In the genomic region with DNA sequence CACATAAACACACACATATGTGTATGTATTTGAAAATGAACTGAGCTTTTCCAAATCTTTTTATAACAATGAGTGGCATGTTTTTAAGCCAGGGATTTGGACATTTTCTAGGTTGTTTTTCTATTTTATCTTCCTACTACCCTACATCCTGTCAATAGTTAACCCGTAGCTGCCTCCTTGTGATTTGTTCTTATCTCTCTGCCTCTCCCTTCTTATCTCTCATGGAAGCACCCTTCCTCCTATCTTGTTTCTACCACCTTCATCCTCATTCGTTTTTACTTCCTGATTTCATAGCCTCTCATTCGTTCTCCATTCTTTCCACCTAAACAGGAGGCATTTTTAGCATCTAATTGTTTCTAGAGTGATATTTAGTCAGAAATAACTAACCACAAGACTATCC, we compare ENCODE assay signal across 29 mouse cellular contexts. TPM values are rescaled to one million over a fixed set of nuclear protein-coding genes. Genes with fewer than 3 reads are reported as not detected.
DNase-seq lines count a peak whose midpoint lies in the region; ATAC-seq and TF ChIP-seq lines count a peak whose summit lies in the region.
"Had no signal": no experiment of that assay in that cellular context is flagged by ENCODE, and none has a peak within 500 bp of the region (broad histone marks: within the 10 kb centered on the region; RNA-seq: fewer than 3 reads in every experiment).

No protein-coding gene starts in this region.

- H3K4me2 ChIP-seq in intestine, embryonic 15.5 days (replicated peaks): no peak overlapping the region
- H3K4me2 ChIP-seq in intestine, postnatal 0 days (replicated peaks; ENCODE audit: low read depth): no peak overlapping the region
- no peak overlapping the region for H3K4me2 ChIP-seq in intestine, embryonic 16.5 days (ENCODE audit: low read depth, low read length)
- H3K4me2 ChIP-seq: embryonic facial prominence, embryonic 12.5 days; forebrain, embryonic 13.5 days; forebrain, embryonic 15.5 days had no signal

- H3K4me1 ChIP-seq in intestine, embryonic 15.5 days (replicated peaks): no peaks in the 10 kb centered on the region
- no peaks in the 10 kb centered on the region for H3K4me1 ChIP-seq in intestine, postnatal 0 days (replicated peaks; ENCODE audit: control insufficient read depth, insufficient read depth, low read length)
- H3K4me1 ChIP-seq in MEL (ENCODE audit: control insufficient read depth in 1 of 2, insufficient read depth in 2 of 2, low read length in 2 of 2): no peaks in the 10 kb centered on the region; a peak in 1 of 4 replicates
- H3K4me1 ChIP-seq in intestine, embryonic 16.5 days (ENCODE audit: control insufficient read depth, insufficient read depth, low read length): no peaks in the 10 kb centered on the region
- no peaks in the 10 kb centered on the region for H3K4me1 ChIP-seq in heart, embryonic 10.5 days
- H3K4me1 ChIP-seq: embryonic facial prominence, embryonic 10.5 days; embryonic facial prominence, embryonic 12.5 days; forebrain, embryonic 13.5 days; forebrain, embryonic 15.5 days had no signal

- H3K27me3 ChIP-seq in intestine, embryonic 15.5 days (replicated peaks): no peaks in the 10 kb centered on the region
- H3K27me3 ChIP-seq in intestine, postnatal 0 days (replicated peaks; ENCODE audit: control insufficient read depth, insufficient read depth, low read length): no peaks in the 10 kb centered on the region
- no peaks in the 10 kb centered on the region for H3K27me3 ChIP-seq in MEL (ENCODE audit: control insufficient read depth in 1 of 2, insufficient read depth in 2 of 2, low read length in 2 of 2)
- no peaks in the 10 kb centered on the region for H3K27me3 ChIP-seq in intestine, embryonic 16.5 days (replicated peaks; ENCODE audit: control insufficient read depth, insufficient read depth, low read length)
- H3K27me3 ChIP-seq in heart, embryonic 10.5 days (ENCODE audit: insufficient read depth, poor library complexity, severe bottlenecking): no peaks in the 10 kb centered on the region
- H3K27me3 ChIP-seq: embryonic facial prominence, embryonic 12.5 days; forebrain, embryonic 13.5 days; forebrain, embryonic 15.5 days had no signal

- no peak for TF ChIP-seq POLR2A in MEL (IDR thresholded peaks at IDR 0.05; ENCODE audit: control insufficient read depth in 1 of 2, insufficient read depth in 1 of 2, low read depth in 1 of 2, low read length in 2 of 2, poor library complexity in 1 of 2)

- TF ChIP-seq CTCF in intestine, postnatal 0 days (IDR thresholded peaks at IDR 0.05; ENCODE audit: low read depth): no peak
- no peak for TF ChIP-seq CTCF in MEL (IDR thresholded peaks at IDR 0.05 in 2 of 3, conservative IDR thresholded peaks at IDR 0.05 in 1 of 3; ENCODE audit: control insufficient read depth in 1 of 3, insufficient read depth in 1 of 3, low read depth in 2 of 3, low read length in 3 of 3, poor library complexity in 1 of 3, severe bottlenecking in 1 of 3)

- H3K9me3 ChIP-seq in intestine, embryonic 15.5 days: no peaks in the 10 kb centered on the region
- H3K9me3 ChIP-seq in intestine, postnatal 0 days (ENCODE audit: control insufficient read depth): no peaks in the 10 kb centered on the region
- no peaks in the 10 kb centered on the region for H3K9me3 ChIP-seq in MEL (replicated peaks; ENCODE audit: insufficient read depth, low read length)
- H3K9me3 ChIP-seq in intestine, embryonic 16.5 days (ENCODE audit: control insufficient read depth, low read length): no peaks in the 10 kb centered on the region
- no peaks in the 10 kb centered on the region for H3K9me3 ChIP-seq in heart, embryonic 10.5 days
- H3K9me3 ChIP-seq: embryonic facial prominence, embryonic 10.5 days; embryonic facial prominence, embryonic 12.5 days; forebrain, embryonic 13.5 days; forebrain, embryonic 15.5 days had no signal

- peak; percentile 16 for DNase-seq in MEL (ENCODE audit: low read depth, low spot score)
- DNase-seq in ovary, postnatal 10 days (ENCODE audit: low spot score): no peak
- no peak for DNase-seq in heart, embryonic 10.5 days (ENCODE audit: low spot score)
- no peak for DNase-seq in yolk sac, embryonic 10.5 days (ENCODE audit: low spot score)
- DNase-seq: adrenal gland, adult 2 months; adrenal gland, postnatal 10 days; adrenal gland, postnatal 25 days; cerebellum, adult 11 months; cerebellum, adult 18-20 months; cerebellum, adult 8-10 months; cerebellum, adult 9-11 months; cerebellum, postnatal 14 days; cerebellum, postnatal 36 days; forebrain, postnatal 0 days had no signal

- no peaks in the 10 kb centered on the region for H3K79me2 ChIP-seq in MEL (ENCODE audit: control insufficient read depth, insufficient read depth, low read length, poor library complexity)

- WGBS in intestine, embryonic 15.5 days: 40% methylated on average over 3 of the region's 3 CpGs
- WGBS in intestine, postnatal 0 days: 24% methylated on average over 3 of the region's 3 CpGs
- WGBS in intestine, embryonic 16.5 days: 45% methylated on average over 3 of the region's 3 CpGs
- WGBS in heart, embryonic 10.5 days: 22% methylated on average over 3 of the region's 3 CpGs

- H3K36me3 ChIP-seq in intestine, embryonic 15.5 days: no peaks in the 10 kb centered on the region
- H3K36me3 ChIP-seq in intestine, postnatal 0 days (ENCODE audit: control insufficient read depth, insufficient read depth): no peaks in the 10 kb centered on the region
- peaks cover 0 to 2% of the 10 kb centered on the region in 2 experiments; a peak in 1 of 4 replicates for H3K36me3 ChIP-seq in MEL (ENCODE audit: control insufficient read depth in 1 of 2, insufficient read depth in 2 of 2, low read length in 2 of 2)
- no peaks in the 10 kb centered on the region for H3K36me3 ChIP-seq in intestine, embryonic 16.5 days (ENCODE audit: control insufficient read depth, insufficient read depth, low read length)
- H3K36me3 ChIP-seq in heart, embryonic 10.5 days: no peaks in the 10 kb centered on the region
- H3K36me3 ChIP-seq: embryonic facial prominence, embryonic 10.5 days; embryonic facial prominence, embryonic 12.5 days; forebrain, embryonic 15.5 days had no signal

- TF ChIP-seq EP300 in MEL (IDR thresholded peaks at IDR 0.05; ENCODE audit: low read depth in 1 of 2, low read length in 2 of 2): peak; percentile 63 to 80

- no peak for TF ChIP-seq RAD21 in MEL (IDR thresholded peaks at IDR 0.05; ENCODE audit: low read depth, low read length)

- no peak overlapping the region for H3K9ac ChIP-seq in intestine, embryonic 15.5 days
- no peak overlapping the region for H3K9ac ChIP-seq in intestine, postnatal 0 days (ENCODE audit: low read depth, low read length)
- no peak overlapping the region for H3K9ac ChIP-seq in MEL (ENCODE audit: control insufficient read depth, low read depth, low read length, poor library complexity, severe bottlenecking)
- no peak overlapping the region for H3K9ac ChIP-seq in intestine, embryonic 16.5 days (ENCODE audit: low read depth, low read length)
- H3K9ac ChIP-seq: embryonic facial prominence, embryonic 12.5 days; forebrain, embryonic 13.5 days; forebrain, embryonic 15.5 days; forebrain, postnatal 0 days had no signal

- peak; percentile 83 for ATAC-seq in intestine, embryonic 15.5 days
- no peak for ATAC-seq in intestine, postnatal 0 days
- ATAC-seq in intestine, embryonic 16.5 days: peak; percentile 94
- peak; percentile 57; the same call in 1 of the 2 replicates for ATAC-seq in megakaryocyte-erythroid progenitor cell, adult 5-6 weeks (replicated peaks; ENCODE audit: low FRiP score, low TSS enrichment, poor library complexity, severe bottlenecking)
- ATAC-seq: forebrain, embryonic 13.5 days; forebrain, embryonic 15.5 days; forebrain, postnatal 0 days had no signal

- no peak overlapping the region for H3K4me3 ChIP-seq in intestine, embryonic 15.5 days (replicated peaks)
- no peak overlapping the region for H3K4me3 ChIP-seq in intestine, postnatal 0 days (ENCODE audit: low read depth, low read length)
- H3K4me3 ChIP-seq in MEL (ENCODE audit: control insufficient read depth in 1 of 2, insufficient read depth in 1 of 2, low read depth in 2 of 2, low read length in 2 of 2): no peak overlapping the region
- H3K4me3 ChIP-seq in intestine, embryonic 16.5 days (ENCODE audit: low read length): no peak overlapping the region
- H3K4me3 ChIP-seq in heart, embryonic 10.5 days: no peak overlapping the region
- H3K4me3 ChIP-seq: embryonic facial prominence, embryonic 10.5 days; embryonic facial prominence, embryonic 12.5 days; forebrain, embryonic 13.5 days; forebrain, embryonic 15.5 days had no signal

- H3K27ac ChIP-seq in intestine, embryonic 15.5 days: no peak overlapping the region
- no peak overlapping the region for H3K27ac ChIP-seq in intestine, postnatal 0 days (ENCODE audit: low read depth, low read length)
- no peak overlapping the region for H3K27ac ChIP-seq in MEL (ENCODE audit: control insufficient read depth, low read depth, low read length)
- no peak overlapping the region for H3K27ac ChIP-seq in intestine, embryonic 16.5 days (ENCODE audit: low read length)
- no peak overlapping the region for H3K27ac ChIP-seq in heart, embryonic 10.5 days
- H3K27ac ChIP-seq: embryonic facial prominence, embryonic 10.5 days; embryonic facial prominence, embryonic 12.5 days; forebrain, embryonic 13.5 days; forebrain, embryonic 15.5 days had no signal

RNA-seq across cellular contexts. Expression of a gene that starts 1.7 kb away (rescaled TPM):
- polyA plus RNA-seq in intestine, embryonic 15.5 days (2015; fragmentation: Nextera tagmentation; extraction: Ambion mirVana): not detected in 2 replicates
- polyA plus RNA-seq in intestine, postnatal 0 days (2015; fragmentation: Nextera tagmentation; extraction: Ambion mirVana): not detected in 2 replicates
- not detected in 2 replicates for total RNA-seq in MEL (2012; rRNA removed)
- polyA plus RNA-seq in MEL (2012; ENCODE audit: insufficient read depth in 1 of 2, insufficient read length in 2 of 2, low read depth in 1 of 2, low replicate concordance in 2 of 2, missing spikeins in 1 of 2): not detected
- polyA plus RNA-seq in intestine, embryonic 16.5 days (2015; fragmentation: Nextera tagmentation; extraction: Ambion mirVana): not detected in 2 replicates
- 0.07 TPM in 1 of 2 replicates, not detected in the other for total RNA-seq in megakaryocyte-erythroid progenitor cell, adult 5-6 weeks (2014; fragmentation: Nextera tagmentation)
- total RNA-seq in megakaryocyte-erythroid progenitor cell, adult 5-6 weeks (2017): not detected in 2 replicates
- polyA plus RNA-seq in heart, embryonic 10.5 days (2016; fragmentation: Nextera tagmentation; extraction: Ambion mirVana): not detected in 2 replicates
- total RNA-seq: adrenal gland, adult 2 months; adrenal gland, postnatal 10 days; adrenal gland, postnatal 25 days; adrenal gland, postnatal 4 days; ES-E14; forebrain, postnatal 0 days had no signal
- polyA plus RNA-seq: adrenal gland, adult 2 months; brain, embryonic 14.5 days; C2C12; cortical plate, adult 2 months; embryonic facial prominence, embryonic 10.5 days; embryonic facial prominence, embryonic 12.5 days; embryonic facial prominence, embryonic 14.5 days; forebrain, embryonic 11.5 days; forebrain, embryonic 13.5 days; forebrain, embryonic 15.5 days; forebrain, postnatal 0 days had no signal

RNA-seq across cellular contexts. Expression of a gene that starts 26.8 kb away (rescaled TPM):
- not detected in 2 replicates for polyA plus RNA-seq in intestine, embryonic 15.5 days (2015; fragmentation: Nextera tagmentation; extraction: Ambion mirVana)
- polyA plus RNA-seq in intestine, postnatal 0 days (2015; fragmentation: Nextera tagmentation; extraction: Ambion mirVana): not detected in 2 replicates
- not detected in 2 replicates for total RNA-seq in MEL (2012; rRNA removed)
- polyA plus RNA-seq in MEL (2012; ENCODE audit: insufficient read depth in 1 of 2, insufficient read length in 2 of 2, low read depth in 1 of 2, low replicate concordance in 2 of 2, missing spikeins in 1 of 2): not detected
- polyA plus RNA-seq in intestine, embryonic 16.5 days (2015; fragmentation: Nextera tagmentation; extraction: Ambion mirVana): not detected in 2 replicates
- total RNA-seq in megakaryocyte-erythroid progenitor cell, adult 5-6 weeks (2014; fragmentation: Nextera tagmentation): not detected in 2 replicates
- not detected in 2 replicates for total RNA-seq in megakaryocyte-erythroid progenitor cell, adult 5-6 weeks (2017)
- polyA plus RNA-seq in heart, embryonic 10.5 days (2016; fragmentation: Nextera tagmentation; extraction: Ambion mirVana): not detected in 2 replicates
- total RNA-seq: adrenal gland, adult 2 months; adrenal gland, postnatal 10 days; adrenal gland, postnatal 25 days; adrenal gland, postnatal 4 days; ES-E14; forebrain, postnatal 0 days had no signal
- polyA plus RNA-seq: adrenal gland, adult 2 months; brain, embryonic 14.5 days; C2C12; cortical plate, adult 2 months; embryonic facial prominence, embryonic 10.5 days; embryonic facial prominence, embryonic 12.5 days; embryonic facial prominence, embryonic 14.5 days; forebrain, embryonic 11.5 days; forebrain, embryonic 13.5 days; forebrain, embryonic 15.5 days; forebrain, postnatal 0 days had no signal

RNA-seq across cellular contexts. Expression of a gene that starts 28.9 kb away (rescaled TPM):
- polyA plus RNA-seq in intestine, embryonic 15.5 days (2015; fragmentation: Nextera tagmentation; extraction: Ambion mirVana): not detected in 2 replicates
- not detected in 2 replicates for polyA plus RNA-seq in intestine, postnatal 0 days (2015; fragmentation: Nextera tagmentation; extraction: Ambion mirVana)
- total RNA-seq in MEL (2012; rRNA removed): not detected in 2 replicates
- not detected for polyA plus RNA-seq in MEL (2012; ENCODE audit: insufficient read depth in 1 of 2, insufficient read length in 2 of 2, low read depth in 1 of 2, low replicate concordance in 2 of 2, missing spikeins in 1 of 2)
- not detected in 2 replicates for polyA plus RNA-seq in intestine, embryonic 16.5 days (2015; fragmentation: Nextera tagmentation; extraction: Ambion mirVana)
- not detected in 2 replicates for total RNA-seq in megakaryocyte-erythroid progenitor cell, adult 5-6 weeks (2014; fragmentation: Nextera tagmentation)
- not detected in 2 replicates for total RNA-seq in megakaryocyte-erythroid progenitor cell, adult 5-6 weeks (2017)
- polyA plus RNA-seq in heart, embryonic 10.5 days (2016; fragmentation: Nextera tagmentation; extraction: Ambion mirVana): not detected in 2 replicates
- total RNA-seq: adrenal gland, adult 2 months; adrenal gland, postnatal 10 days; adrenal gland, postnatal 25 days; adrenal gland, postnatal 4 days; ES-E14; forebrain, postnatal 0 days had no signal
- polyA plus RNA-seq: adrenal gland, adult 2 months; brain, embryonic 14.5 days; C2C12; cortical plate, adult 2 months; embryonic facial prominence, embryonic 10.5 days; embryonic facial prominence, embryonic 12.5 days; embryonic facial prominence, embryonic 14.5 days; forebrain, embryonic 11.5 days; forebrain, embryonic 13.5 days; forebrain, embryonic 15.5 days; forebrain, postnatal 0 days had no signal

RNA-seq across cellular contexts. Expression of a gene that starts 40.4 kb away (rescaled TPM):
- polyA plus RNA-seq in intestine, embryonic 15.5 days (2015; fragmentation: Nextera tagmentation; extraction: Ambion mirVana): not detected in 2 replicates
- polyA plus RNA-seq in intestine, postnatal 0 days (2015; fragmentation: Nextera tagmentation; extraction: Ambion mirVana): not detected in 2 replicates
- total RNA-seq in MEL (2012; rRNA removed): not detected in 2 replicates
- polyA plus RNA-seq in MEL (2012; ENCODE audit: insufficient read depth in 1 of 2, insufficient read length in 2 of 2, low read depth in 1 of 2, low replicate concordance in 2 of 2, missing spikeins in 1 of 2): not detected
- not detected in 2 replicates for polyA plus RNA-seq in intestine, embryonic 16.5 days (2015; fragmentation: Nextera tagmentation; extraction: Ambion mirVana)
- total RNA-seq in megakaryocyte-erythroid progenitor cell, adult 5-6 weeks (2014; fragmentation: Nextera tagmentation): not detected in 2 replicates
- not detected in 2 replicates for total RNA-seq in megakaryocyte-erythroid progenitor cell, adult 5-6 weeks (2017)
- not detected in 2 replicates for polyA plus RNA-seq in heart, embryonic 10.5 days (2016; fragmentation: Nextera tagmentation; extraction: Ambion mirVana)
- total RNA-seq: adrenal gland, adult 2 months; adrenal gland, postnatal 25 days; adrenal gland, postnatal 4 days; ES-E14; forebrain, postnatal 0 days had no signal
- polyA plus RNA-seq: adrenal gland, adult 2 months; brain, embryonic 14.5 days; C2C12; cortical plate, adult 2 months; embryonic facial prominence, embryonic 10.5 days; embryonic facial prominence, embryonic 12.5 days; forebrain, embryonic 11.5 days; forebrain, embryonic 13.5 days; forebrain, embryonic 15.5 days; forebrain, postnatal 0 days had no signal

RNA-seq across cellular contexts. Expression of a gene that starts 56.1 kb away (rescaled TPM):
- not detected in 2 replicates for polyA plus RNA-seq in intestine, embryonic 15.5 days (2015; fragmentation: Nextera tagmentation; extraction: Ambion mirVana)
- not detected in 2 replicates for polyA plus RNA-seq in intestine, postnatal 0 days (2015; fragmentation: Nextera tagmentation; extraction: Ambion mirVana)
- not detected in 2 replicates for total RNA-seq in MEL (2012; rRNA removed)
- not detected for polyA plus RNA-seq in MEL (2012; ENCODE audit: insufficient read depth in 1 of 2, insufficient read length in 2 of 2, low read depth in 1 of 2, low replicate concordance in 2 of 2, missing spikeins in 1 of 2)
- polyA plus RNA-seq in intestine, embryonic 16.5 days (2015; fragmentation: Nextera tagmentation; extraction: Ambion mirVana): not detected in 2 replicates
- total RNA-seq in megakaryocyte-erythroid progenitor cell, adult 5-6 weeks (2014; fragmentation: Nextera tagmentation): not detected in 2 replicates
- not detected in 2 replicates for total RNA-seq in megakaryocyte-erythroid progenitor cell, adult 5-6 weeks (2017)
- not detected in 2 replicates for polyA plus RNA-seq in heart, embryonic 10.5 days (2016; fragmentation: Nextera tagmentation; extraction: Ambion mirVana)
- total RNA-seq: adrenal gland, adult 2 months; adrenal gland, postnatal 10 days; adrenal gland, postnatal 25 days; adrenal gland, postnatal 4 days; ES-E14; forebrain, postnatal 0 days had no signal
- polyA plus RNA-seq: adrenal gland, adult 2 months; brain, embryonic 14.5 days; C2C12; cortical plate, adult 2 months; embryonic facial prominence, embryonic 10.5 days; embryonic facial prominence, embryonic 12.5 days; embryonic facial prominence, embryonic 14.5 days; forebrain, embryonic 11.5 days; forebrain, embryonic 13.5 days; forebrain, embryonic 15.5 days; forebrain, postnatal 0 days had no signal
